Mouse (Mus musculus) megakaryocyte progenitor cell, adult 5-6 weeks (primary cell): ENCODE measurements at regions not wholly inside any gene's neighbourhood (a gene's known extent, or its start where the extent isn't known, plus 50 kb on each side); places are given as distances from the start of the nearest gene placed in this dataset.

ENCODE experiments used
- ATAC-seq: replicated peaks from 2 replicates; pipeline ENCODE4 v1.8.0; 2016; ENCODE audit warnings: mild to moderate bottlenecking, moderate TSS enrichment, inconsistent platforms; ENCODE audit not compliant: poor library complexity

- ATAC-seq = no peak
These were observed 82.2 kb downstream of the Rap2a start for GRCm38 (mm10) chr14:120560416-120560815.

- no peak for ATAC-seq
These were observed 82.7 kb downstream of the Rap2a start for GRCm38 (mm10) chr14:120560987-120561386.

GRCm38 (mm10) chr14:120566945-120567344 is 88.7 kb downstream of the Rap2a start:
- ATAC-seq = no peak

- ATAC-seq = no peak
These were observed 89.8 kb downstream of the Rap2a start for GRCm38 (mm10) chr14:120568054-120568453.

GRCm38 (mm10) chr14:120572238-120572637 is 94.0 kb downstream of the Rap2a start:
- ATAC-seq = peak; percentile 96

GRCm38 (mm10) chr14:120575202-120575601 is 97.0 kb downstream of the Rap2a start:
- ATAC-seq = no peak

- no peak for ATAC-seq
These were observed 100.3 kb downstream of the Rap2a start for GRCm38 (mm10) chr14:120578352-120579080.

GRCm38 (mm10) chr14:120583807-120584206 is 105.6 kb downstream of the Rap2a start:
- peak; percentile 44; the same call in 1 of the 2 replicates for ATAC-seq

- ATAC-seq = no peak
These were observed 113.9 kb downstream of the Rap2a start for GRCm38 (mm10) chr14:120592191-120592590.

GRCm38 (mm10) chr14:120600414-120600935 is 122.2 kb downstream of the Rap2a start:
- no peak for ATAC-seq

- ATAC-seq = peak; percentile 85
These were observed 123.3 kb downstream of the Rap2a start for GRCm38 (mm10) chr14:120601510-120601909.

GRCm38 (mm10) chr14:120603849-120604492 is 125.7 kb downstream of the Rap2a start:
- no peak for ATAC-seq

GRCm38 (mm10) chr14:120607801-120608200 is 129.6 kb downstream of the Rap2a start:
- ATAC-seq = no peak

- peak; percentile 94 for ATAC-seq
These were observed 133.1 kb downstream of the Rap2a start for GRCm38 (mm10) chr14:120611311-120611710.

GRCm38 (mm10) chr14:120626223-120626935 is 148.1 kb downstream of the Rap2a start:
- ATAC-seq = no peak

GRCm38 (mm10) chr14:120626936-120627277 is 148.7 kb downstream of the Rap2a start:
- ATAC-seq = no peak

GRCm38 (mm10) chr14:120632771-120633170 is 154.5 kb downstream of the Rap2a start:
- ATAC-seq = no peak

- no peak for ATAC-seq
These were observed 158.6 kb downstream of the Rap2a start for GRCm38 (mm10) chr14:120636726-120637400.

- ATAC-seq = no peak
These were observed 159.4 kb downstream of the Rap2a start for GRCm38 (mm10) chr14:120637486-120638125.

GRCm38 (mm10) chr14:120642591-120642990 is 164.3 kb downstream of the Rap2a start:
- no peak for ATAC-seq

- peak; percentile 74 for ATAC-seq
These were observed 173.8 kb downstream of the Rap2a start for GRCm38 (mm10) chr14:120652034-120652433.
